Mouse (Mus musculus) liver, adult 2 months (tissue): Measurements from ENCODE around the gene Ccdc115. TPM values are rescaled to one million over a fixed set of nuclear protein-coding genes. Genes with fewer than 3 reads are reported as not detected.

ENCODE experiments used
- DNase-seq: peaks from one replicate; pipeline ENCODE4 v3.0.0-alpha.2; 2011; ENCODE audit warnings: low read depth, low spot score; ENCODE audit errors: extremely low read depth
- H3K27ac ChIP-seq: fragments of 200-500 bp; replicated peaks from 2 replicates; pipeline ENCODE4 v1.5.1; 2012; ENCODE audit warnings: low read depth, mild to moderate bottlenecking, control low read depth, inconsistent platforms, low read length; ENCODE audit not compliant: insufficient read depth
- H3K27me3 ChIP-seq: fragments of 200-500 bp; 2 replicates; pipeline ENCODE4 v1.6.1; 2012; ENCODE audit warnings: mild to moderate bottlenecking, moderate library complexity, low read length, inconsistent platforms; ENCODE audit not compliant: control insufficient read depth, insufficient read depth
- H3K36me3 ChIP-seq: fragments of 200-500 bp; 2 replicates; pipeline ENCODE4 v1.6.1; 2012; ENCODE audit warnings: low read length, inconsistent platforms; ENCODE audit not compliant: control insufficient read depth, insufficient read depth
- H3K4me1 ChIP-seq: fragments of 200-500 bp; 2 replicates; pipeline ENCODE4 v1.6.1; 2011; ENCODE audit warnings: low read length; ENCODE audit not compliant: control insufficient read depth, insufficient read depth
- H3K4me3 ChIP-seq: fragments of 200-500 bp; 2 replicates; pipeline ENCODE4 v1.5.1; 2011; ENCODE audit warnings: low read depth, mild to moderate bottlenecking, control low read depth, low read length, moderate library complexity; ENCODE audit not compliant: insufficient read depth
- H3K79me2 ChIP-seq: fragments of 200-500 bp; 2 replicates; pipeline ENCODE4 v1.6.1; 2012; ENCODE audit warnings: inconsistent platforms, mild to moderate bottlenecking, low read length, moderate library complexity; ENCODE audit not compliant: control insufficient read depth, insufficient read depth
- H3K9ac ChIP-seq: fragments of 200-500 bp; 2 replicates; pipeline ENCODE4 v1.6.1; 2012; ENCODE audit warnings: low read depth, mild to moderate bottlenecking, control low read depth, inconsistent platforms, low read length
- CTCF ChIP-seq: fragments of 200-500 bp; IDR thresholded peaks from 2 replicates; pipeline ENCODE4 v1.5.1; 2011; ENCODE audit warnings: low read depth, low read length, control low read depth
- POLR2A ChIP-seq: fragments of 200-500 bp; IDR thresholded peaks from 2 replicates; pipeline ENCODE4 v1.6.1; 2011; ENCODE audit warnings: low read length, control low read depth; ENCODE audit not compliant: insufficient read depth; ENCODE audit errors: extremely low read depth
- WGBS: fragments of 180-500 bp; shearing (Covaris S2); methylation state at CpG from one replicate; pipeline ENCODE4 v1.1.7; 2018; 5-methylcytosine and 5-hydroxymethylcytosine counted together
- polyA plus RNA-seq: library from polyadenylated mRNA; depleted of rRNA; stranded (reverse); fragments of >200 nt; gene quantifications from 2 replicates; pipeline ENCODE4 v1.2.3, GENCODE M21; 2012; rRNA removed
- total RNA-seq: library from RNA; depleted of rRNA; stranded (reverse); fragments of >200 nt; gene quantifications from 2 replicates; pipeline ENCODE4 v1.2.3, GENCODE M21; 2014; rRNA removed

The Ccdc115 gene
- total RNA-seq (12.1 and 13.5 TPM in 2 replicates), polyA plus RNA-seq (10.7 and 12.9 TPM in 2 replicates)

DNA sequence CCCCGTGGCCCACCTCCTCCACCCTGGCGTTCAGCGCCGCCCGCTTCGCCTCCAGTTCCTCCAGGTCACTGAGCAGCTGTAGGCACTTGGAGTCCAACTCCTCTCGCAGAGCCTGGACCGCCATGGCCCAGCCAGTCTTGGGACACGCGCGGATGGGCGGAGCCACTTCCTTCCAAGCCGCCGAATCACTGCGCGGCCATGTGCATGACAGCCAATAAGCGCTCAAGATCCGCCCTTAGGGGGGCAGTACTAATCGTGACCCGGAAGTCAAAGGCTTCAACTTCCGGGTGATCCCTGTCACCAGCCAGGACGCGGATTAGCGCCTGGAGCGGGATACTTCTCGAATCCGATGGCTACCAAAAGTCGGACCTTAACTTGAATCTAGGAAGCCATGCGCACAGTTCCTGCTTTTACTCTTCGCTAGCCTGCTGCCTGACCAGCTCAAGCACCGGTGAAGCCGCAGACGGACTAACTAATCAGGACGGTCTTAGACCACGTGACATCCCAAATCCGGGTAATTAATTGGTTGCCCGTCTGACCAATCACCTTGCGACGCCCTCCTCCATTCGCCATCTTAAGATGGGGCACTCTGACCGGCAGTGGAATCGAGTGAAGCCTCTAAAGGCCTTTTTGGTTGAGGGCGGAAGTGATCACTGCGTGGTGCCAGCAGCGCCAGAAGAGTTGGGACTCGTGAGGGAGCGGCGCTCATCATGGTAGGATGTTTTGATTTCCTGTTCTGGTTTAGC, at the start of gene Ccdc115, which contains the start of gene Imp4:
TSS of gene Ccdc115 (minus strand) at position 458 of the 746 bp plus-strand sequence.
TSS of gene Imp4 (plus strand) at position 637 of the 746 bp plus-strand sequence.
- peak within 1 kb of the TSS; percentile 73 for H3K4me3 ChIP-seq
- H3K36me3 ChIP-seq, result peaks cover 4% of the 10 kb centered on the region; the same call in 1 of the 2 replicates
- DNase-seq, result peak; percentile 98
- H3K4me1 ChIP-seq, result no peaks in the 10 kb centered on the region; the same call in 1 of the 2 replicates
- under 1% methylated on average over 48 of the region's 48 CpGs for WGBS
- TF ChIP-seq CTCF, result 0 out of 2 replicates have a peak, but pooled peaks have one; percentile 3
- peak; percentile 69 for TF ChIP-seq POLR2A
- peak within 1 kb of the TSS; percentile 68 for H3K27ac ChIP-seq
- H3K9ac ChIP-seq, result peak within 1 kb of the TSS; percentile 68
- no peaks in the 10 kb centered on the region for H3K79me2 ChIP-seq
- H3K27me3 ChIP-seq, result no peaks in the 10 kb centered on the region

DNA sequence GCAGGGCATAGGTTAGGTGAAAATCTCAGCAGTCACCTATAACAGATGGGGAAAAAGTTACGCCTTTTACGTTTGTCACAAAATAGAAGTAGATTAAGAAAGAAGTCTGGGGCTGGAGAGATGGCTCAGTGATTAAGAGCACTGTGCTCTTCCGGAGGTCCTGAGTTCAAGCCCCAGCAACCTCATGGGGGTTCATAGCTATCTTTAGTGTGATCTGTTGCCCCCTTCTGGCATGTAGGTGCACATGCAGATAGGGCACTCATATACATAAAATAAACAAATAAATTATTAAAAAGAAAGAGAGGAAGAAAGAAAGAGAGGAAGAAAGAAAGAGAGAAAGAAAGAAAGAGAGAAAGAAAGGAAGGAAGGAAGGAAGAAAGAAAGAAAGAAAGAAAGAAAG, 47.9 kb upstream of the Ccdc115 start:
- Histone ChIP-seq H3K4me1 (no peaks in the 10 kb centered on the region), H3K4me3 (no peak overlapping the region), H3K9ac (no peak overlapping the region), H3K36me3 (no peaks in the 10 kb centered on the region), H3K27ac (no peak overlapping the region), H3K27me3 (no peaks in the 10 kb centered on the region), H3K79me2 (no peaks in the 10 kb centered on the region)
- no peak for DNase-seq
- 91% methylated on average over 3 of the region's 3 CpGs for WGBS
- TF ChIP-seq POLR2A (no peak), CTCF (no peak)

DNA sequence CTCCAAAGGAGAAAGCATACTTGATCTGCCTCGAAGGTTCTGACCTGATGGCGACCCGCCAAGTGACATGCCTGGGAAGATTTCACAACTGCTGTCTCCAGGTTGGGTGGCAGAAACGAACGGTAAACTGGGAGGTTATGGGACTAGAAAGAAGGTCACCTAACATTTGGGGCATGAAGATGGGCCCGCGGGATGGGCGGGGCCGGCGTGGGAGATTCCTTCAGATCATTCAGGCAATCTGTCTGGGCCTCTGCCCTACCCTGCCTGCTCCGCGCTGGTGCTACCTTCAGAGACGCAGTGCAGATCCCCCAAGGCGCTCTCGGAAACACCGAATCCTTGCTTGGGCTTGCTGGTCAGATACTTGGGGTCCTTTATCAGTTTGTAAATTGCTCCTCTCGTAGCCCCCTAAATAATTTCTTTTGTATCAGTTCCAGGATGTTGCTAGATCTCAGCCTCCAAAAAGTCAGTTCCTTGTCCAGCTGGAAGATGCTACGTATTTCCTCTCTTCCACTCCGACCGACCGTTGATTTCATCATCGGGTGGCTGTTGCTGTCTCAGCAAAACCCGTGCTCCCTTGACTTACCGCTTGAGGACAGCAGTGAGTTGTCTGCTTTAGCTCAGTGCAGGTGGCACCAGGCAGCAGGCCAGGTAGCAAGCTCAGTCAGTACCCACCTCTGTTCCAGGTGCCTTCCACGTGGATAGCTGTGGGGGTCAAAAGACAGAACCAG, 46.2 kb upstream of the Ccdc115 start:
- 7% methylated on average over 25 of the region's 25 CpGs for WGBS
- H3K4me3 ChIP-seq, result peak overlapping the region; percentile 31
- H3K27ac ChIP-seq, result no peak overlapping the region

DNA sequence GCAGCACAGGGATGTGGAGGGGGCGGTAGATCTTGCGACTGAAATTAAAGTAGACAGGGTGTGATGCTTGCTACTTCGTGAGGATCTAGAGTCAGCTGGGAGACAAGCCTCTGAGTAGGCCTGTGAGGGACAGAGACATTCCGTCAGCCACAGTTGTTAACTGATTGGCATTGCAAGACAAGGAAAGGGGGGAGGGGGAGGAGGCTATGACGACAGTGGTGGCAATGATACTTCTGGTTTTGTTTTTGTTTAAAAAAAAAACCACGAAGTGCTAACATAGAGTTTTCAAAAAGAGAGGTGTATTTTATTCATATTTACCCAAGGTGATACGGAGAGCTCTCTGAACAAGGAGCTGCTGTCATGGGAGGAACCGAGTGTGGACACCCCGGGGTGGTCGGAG, 45.0 kb upstream of the Ccdc115 start:
- 76% methylated on average over 10 of the region's 10 CpGs for WGBS
- H3K9ac ChIP-seq, result no peak overlapping the region
- H3K27me3 ChIP-seq, result no peaks in the 10 kb centered on the region
- no peaks in the 10 kb centered on the region for H3K79me2 ChIP-seq
- no peaks in the 10 kb centered on the region for H3K36me3 ChIP-seq
- no peak overlapping the region for H3K4me3 ChIP-seq
- TF ChIP-seq POLR2A (no peak), CTCF (no peak)
- H3K27ac ChIP-seq, result no peak overlapping the region
- no peak for DNase-seq
- H3K4me1 ChIP-seq, result no peaks in the 10 kb centered on the region

More for the DNA sequence above, 46.2 kb upstream of the Ccdc115 start:
- TF ChIP-seq CTCF (peak; percentile 65), POLR2A (no peak)
- H3K36me3 ChIP-seq, result no peaks in the 10 kb centered on the region
- H3K27me3 ChIP-seq, result no peaks in the 10 kb centered on the region
- H3K4me1 ChIP-seq, result no peaks in the 10 kb centered on the region
- H3K9ac ChIP-seq, result no peak overlapping the region
- peak; percentile 41 for DNase-seq
- no peaks in the 10 kb centered on the region for H3K79me2 ChIP-seq

DNA sequence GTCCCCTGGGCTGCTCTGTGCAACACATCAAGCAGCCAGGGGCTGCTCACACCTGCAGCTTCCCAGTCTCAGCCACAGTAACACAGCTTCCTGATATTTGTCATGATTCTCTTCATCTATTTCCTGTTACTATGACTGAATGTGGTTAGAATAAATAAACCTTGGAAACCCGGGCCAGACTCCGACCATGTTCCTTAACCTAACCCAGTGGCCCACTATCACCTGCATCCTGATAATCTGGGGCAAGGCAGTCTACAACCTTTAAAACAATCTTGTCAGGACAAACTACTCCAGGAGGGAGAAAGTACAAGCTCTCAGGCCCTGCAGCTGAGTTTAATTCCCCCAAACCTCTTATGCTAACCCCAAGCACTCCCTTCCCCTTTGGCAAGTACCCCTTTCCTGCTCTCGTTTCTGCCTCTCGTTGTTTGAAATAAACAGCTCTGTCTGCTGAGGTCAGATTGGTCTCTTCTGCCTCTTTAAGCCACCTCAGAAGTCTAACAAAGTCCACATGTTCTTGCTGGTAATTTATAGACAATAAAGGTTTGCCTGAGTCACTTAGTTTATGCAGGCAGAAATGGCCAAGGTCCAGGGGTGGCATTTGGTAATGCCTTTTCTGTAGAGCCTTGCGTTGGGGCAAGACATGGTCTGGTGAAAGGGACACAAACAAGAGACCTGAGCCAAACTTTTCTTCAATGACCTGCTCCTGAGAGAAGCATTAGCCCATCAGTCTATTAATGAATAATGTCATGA, 42.6 kb upstream of the Ccdc115 start:
- no peak for DNase-seq
- WGBS, result 62% methylated on average over 5 of the region's 5 CpGs
- no peak overlapping the region for H3K27ac ChIP-seq

More for the DNA sequence above, 42.6 kb upstream of the Ccdc115 start:
- H3K36me3 ChIP-seq, result no peaks in the 10 kb centered on the region
- no peak overlapping the region for H3K9ac ChIP-seq
- H3K4me3 ChIP-seq, result no peak overlapping the region
- no peaks in the 10 kb centered on the region for H3K4me1 ChIP-seq
- TF ChIP-seq CTCF, result no peak
- H3K27me3 ChIP-seq, result no peaks in the 10 kb centered on the region
- no peaks in the 10 kb centered on the region for H3K79me2 ChIP-seq
